In the genomic region with DNA sequence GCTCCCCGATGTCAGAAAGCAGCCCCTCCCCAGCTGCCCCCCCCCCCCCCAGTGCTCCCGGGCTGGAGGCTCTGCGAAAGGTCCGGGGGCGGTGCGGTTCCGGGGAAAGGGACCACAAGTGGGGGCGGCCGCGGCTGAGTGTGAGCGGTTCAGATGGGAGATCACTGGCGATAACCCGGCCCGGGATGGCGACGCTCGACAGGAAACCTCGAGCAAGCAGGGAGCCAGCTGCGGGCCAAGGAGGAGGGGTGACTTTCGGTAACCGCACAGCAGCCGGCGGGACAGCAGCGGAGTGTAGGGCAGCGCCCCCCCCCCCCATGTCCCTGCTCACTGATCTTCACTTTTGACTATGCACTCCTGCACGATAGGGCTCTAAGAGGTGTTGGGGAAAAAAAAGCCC, we compare ENCODE assay signal across 8 mouse cellular contexts. TPM values are rescaled to one million over a fixed set of nuclear protein-coding genes. Genes with fewer than 3 reads are reported as not detected.
A peak's percentile ranks its signal among the peaks of the same experiment; 100 is the strongest.
DNase-seq lines count a peak whose midpoint lies in the region; ATAC-seq and TF ChIP-seq lines count a peak whose summit lies in the region.

No protein-coding gene starts in this region.

- ATAC-seq in heart, embryonic 16.5 days (replicated peaks; ENCODE audit: extremely low read depth, insufficient read depth, low FRiP score): peak; percentile 45
- peak; percentile 41 for ATAC-seq in liver, embryonic 11.5 days (replicated peaks; ENCODE audit: low FRiP score)
- peak; percentile 18; the same call in 1 of the 2 replicates for ATAC-seq in midbrain, postnatal 0 days (ENCODE audit: low FRiP score)

- peaks cover 1% of the 10 kb centered on the region for H3K4me1 ChIP-seq in bone marrow, adult 2 months (ENCODE audit: control insufficient read depth, insufficient read depth, low read length)
- H3K4me1 ChIP-seq in heart, embryonic 16.5 days (ENCODE audit: control insufficient read depth, insufficient read depth, low read length): peaks cover 14% of the 10 kb centered on the region
- peaks cover 24% of the 10 kb centered on the region for H3K4me1 ChIP-seq in liver, embryonic 11.5 days (replicated peaks; ENCODE audit: control insufficient read depth, insufficient read depth, low read length)
- H3K4me1 ChIP-seq in midbrain, postnatal 0 days (ENCODE audit: insufficient read depth, low read length): no peaks in the 10 kb centered on the region

- no peak for TF ChIP-seq CTCF in bone marrow, adult 2 months (IDR thresholded peaks at IDR 0.05; ENCODE audit: control insufficient read depth, insufficient read depth, low read length)
- TF ChIP-seq CTCF in midbrain, postnatal 0 days (IDR thresholded peaks at IDR 0.05): no peak

- H3K4me3 ChIP-seq in bone marrow, adult 2 months (replicated peaks; ENCODE audit: control insufficient read depth, low read depth, low read length): peak overlapping the region; percentile 49
- H3K4me3 ChIP-seq in heart, embryonic 16.5 days (ENCODE audit: low read length): peak overlapping the region; percentile 60
- H3K4me3 ChIP-seq in liver, embryonic 11.5 days (ENCODE audit: low read depth, low read length): peak overlapping the region; percentile 62
- peak overlapping the region; percentile 42 for H3K4me3 ChIP-seq in midbrain, postnatal 0 days (ENCODE audit: low read depth, low read length)

- H3K4me2 ChIP-seq in heart, embryonic 16.5 days (ENCODE audit: low read depth, low read length): peak overlapping the region; percentile 95
- H3K4me2 ChIP-seq in liver, embryonic 11.5 days: peak overlapping the region; percentile 100
- peak overlapping the region; percentile 93 for H3K4me2 ChIP-seq in midbrain, postnatal 0 days (ENCODE audit: low read depth, low read length, poor library complexity, severe bottlenecking)

- H3K27ac ChIP-seq in bone marrow, adult 2 months (ENCODE audit: control insufficient read depth, insufficient read depth, low read depth, low read length, poor library complexity): peak overlapping the region; percentile 49
- H3K27ac ChIP-seq in heart, embryonic 16.5 days (ENCODE audit: low read length): 0 out of 2 replicates have a peak overlapping the region, but pooled peaks have one; percentile 7
- no peak overlapping the region for H3K27ac ChIP-seq in liver, embryonic 11.5 days (ENCODE audit: low read depth, low read length)
- H3K27ac ChIP-seq in midbrain, postnatal 0 days (ENCODE audit: low read depth, low read length): no peak overlapping the region

- no peaks in the 10 kb centered on the region for H3K36me3 ChIP-seq in heart, embryonic 16.5 days (ENCODE audit: control insufficient read depth, insufficient read depth)
- no peaks in the 10 kb centered on the region for H3K36me3 ChIP-seq in liver, embryonic 11.5 days (ENCODE audit: control insufficient read depth, insufficient read depth, low read length)
- H3K36me3 ChIP-seq in midbrain, postnatal 0 days (ENCODE audit: insufficient read depth, low read length): no peaks in the 10 kb centered on the region

- peak; percentile 27 to 36 for DNase-seq in heart, adult 18-20 months
- no peak for DNase-seq in heart, adult 8-10 months (ENCODE audit: low spot score)
- DNase-seq in liver, embryonic 11.5 days (ENCODE audit: low spot score): peak; percentile 56
- DNase-seq in midbrain, postnatal 0 days (ENCODE audit: low spot score): no peak
- DNase-seq in thymus, postnatal 4 days: peak; percentile 88
- no peak for DNase-seq in left cerebral cortex, adult 8-10 months (ENCODE audit: low spot score in 2 of 2)

- no peak; the same call in 1 of the 2 replicates for TF ChIP-seq POLR2A in bone marrow, adult 2 months (IDR thresholded peaks at IDR 0.05; ENCODE audit: borderline replicate concordance, control insufficient read depth, low read depth, low read length)

- H3K27me3 ChIP-seq in heart, embryonic 16.5 days (ENCODE audit: control insufficient read depth, insufficient read depth, low read length): peaks cover 15% of the 10 kb centered on the region
- H3K27me3 ChIP-seq in liver, embryonic 11.5 days (replicated peaks; ENCODE audit: control insufficient read depth, insufficient read depth, low read length): peaks cover 40% of the 10 kb centered on the region
- peaks cover 8% of the 10 kb centered on the region for H3K27me3 ChIP-seq in midbrain, postnatal 0 days (ENCODE audit: insufficient read depth, low read length)

- peak overlapping the region; percentile 63 for H3K9ac ChIP-seq in heart, embryonic 16.5 days (ENCODE audit: low read length)
- peak overlapping the region; percentile 56 for H3K9ac ChIP-seq in liver, embryonic 11.5 days (ENCODE audit: low read depth, low read length)
- peak overlapping the region; percentile 42; the same call in 1 of the 2 replicates for H3K9ac ChIP-seq in midbrain, postnatal 0 days (replicated peaks; ENCODE audit: low read length, poor library complexity, severe bottlenecking)

- under 1% methylated on average over 26 of the region's 26 CpGs for WGBS in bone marrow, adult 2 months
- 1% methylated on average over 26 of the region's 26 CpGs for WGBS in heart, embryonic 16.5 days
- under 1% methylated on average over 26 of the region's 26 CpGs for WGBS in liver, embryonic 11.5 days
- under 1% methylated on average over 26 of the region's 26 CpGs for WGBS in midbrain, postnatal 0 days

- H3K9me3 ChIP-seq in heart, embryonic 16.5 days (replicated peaks; ENCODE audit: control insufficient read depth, low read length): no peaks in the 10 kb centered on the region
- H3K9me3 ChIP-seq in liver, embryonic 11.5 days (ENCODE audit: control insufficient read depth, low read length): no peaks in the 10 kb centered on the region
- H3K9me3 ChIP-seq in midbrain, postnatal 0 days (ENCODE audit: low read length): no peaks in the 10 kb centered on the region

RNA-seq across cellular contexts. Expression of gene Cd247, which starts 56.5 kb away (rescaled TPM):
- 1 to 10 TPM in 1 of 2 experiments, under 1 TPM in 1; 0.37 to 2.1 TPM for total RNA-seq in heart, adult 18-20 months (2021)
- total RNA-seq in heart, adult 8-10 months (2022): 1 to 10 TPM in 1 of 4 experiments, under 1 TPM in 3; 0.16 to 1.1 (median 0.46) TPM
- polyA plus RNA-seq in bone marrow, adult 2 months (2011; ENCODE audit: insufficient read depth, insufficient read length, low replicate concordance, missing spikeins): 3.3 and 4.9 TPM in 2 replicates
- 3.9 and 12.8 TPM in 2 replicates for polyA plus RNA-seq in heart, embryonic 16.5 days (2015; fragmentation: Nextera tagmentation; extraction: Ambion mirVana)
- polyA plus RNA-seq in liver, embryonic 11.5 days (2014; fragmentation: Nextera tagmentation; extraction: Ambion mirVana): 0.77 TPM in 1 of 2 replicates, not detected in the other
- 0.66 TPM in 1 of 2 replicates, not detected in the other for total RNA-seq in midbrain, postnatal 0 days (2014; rRNA removed)
- 0.59 and 0.83 TPM in 2 replicates for polyA plus RNA-seq in midbrain, postnatal 0 days (2015; fragmentation: Nextera tagmentation; extraction: Ambion mirVana)
- not detected for total RNA-seq in left cerebral cortex, adult 8-10 months (2022)

Comparison
In these comparisons a context has a peak if more than half of its experiments do, and no peak if none do; other contexts are left out.
1. DNase-seq: peak in heart, adult 18-20 months (2 of 2), liver, embryonic 11.5 days (single experiment) and thymus, postnatal 4 days (single experiment); none in heart, adult 8-10 months (single experiment), midbrain, postnatal 0 days (single experiment) and left cerebral cortex, adult 8-10 months (0 of 2).
2. H3K27ac ChIP-seq: peak in bone marrow, adult 2 months (single experiment) and heart, embryonic 16.5 days (single experiment); none in liver, embryonic 11.5 days (single experiment) and midbrain, postnatal 0 days (single experiment).
3. Peak in every context shown above with its lines, with median percentiles within 50 percentile points of each other: H3K4me3 ChIP-seq, ATAC-seq, H3K4me2 ChIP-seq and H3K9ac ChIP-seq.